In genomic region chr3:105882105-105882504, GRCm38 (mm10) we compare ENCODE assay signal across 38 mouse cellular contexts. TPM values are rescaled to one million over a fixed set of nuclear protein-coding genes. Genes with fewer than 3 reads are reported as not detected.
"Had no signal": no experiment of that assay in that cellular context is flagged by ENCODE, and none has a peak within 500 bp of the region (broad histone marks: within the 10 kb centered on the region; RNA-seq: fewer than 3 reads in every experiment).

No protein-coding gene starts in this region.

- H3K4me2 ChIP-seq: limb, embryonic 12.5 days; limb, embryonic 13.5 days; limb, embryonic 15.5 days; liver, embryonic 11.5 days; liver, embryonic 12.5 days; liver, embryonic 13.5 days; liver, embryonic 15.5 days; lung, embryonic 14.5 days; lung, embryonic 15.5 days; midbrain, embryonic 11.5 days; midbrain, embryonic 12.5 days; midbrain, embryonic 13.5 days; midbrain, embryonic 15.5 days had no signal

- H3K36me3 ChIP-seq: limb, embryonic 12.5 days; limb, embryonic 13.5 days; limb, embryonic 15.5 days; liver, embryonic 12.5 days; liver, embryonic 13.5 days; liver, embryonic 15.5 days; lung, embryonic 15.5 days; midbrain, embryonic 10.5 days; midbrain, embryonic 12.5 days; midbrain, embryonic 13.5 days; midbrain, embryonic 15.5 days had no signal

- H3K4me3 ChIP-seq: limb, embryonic 12.5 days; limb, embryonic 13.5 days; limb, embryonic 15.5 days; liver, embryonic 12.5 days; liver, embryonic 13.5 days; liver, embryonic 15.5 days; lung, embryonic 15.5 days; megakaryocyte, embryonic 14.5 days; midbrain, embryonic 10.5 days; midbrain, embryonic 12.5 days; midbrain, embryonic 13.5 days; midbrain, embryonic 15.5 days; myocyte had no signal

- ATAC-seq: liver, embryonic 12.5 days; liver, postnatal 0 days; lung, postnatal 0 days; midbrain, embryonic 13.5 days; midbrain, embryonic 15.5 days; midbrain, embryonic 16.5 days had no signal

- H3K27ac ChIP-seq: limb, embryonic 12.5 days; limb, embryonic 13.5 days; limb, embryonic 15.5 days; liver, embryonic 12.5 days; liver, embryonic 13.5 days; liver, embryonic 14.5 days; liver, embryonic 15.5 days; lung, embryonic 15.5 days; macrophage; midbrain, embryonic 10.5 days; midbrain, embryonic 12.5 days; midbrain, embryonic 13.5 days; midbrain, embryonic 15.5 days had no signal

- H3K27me3 ChIP-seq: limb, embryonic 12.5 days; limb, embryonic 13.5 days; limb, embryonic 15.5 days; liver, embryonic 12.5 days; liver, embryonic 13.5 days; liver, embryonic 15.5 days; lung, embryonic 15.5 days; megakaryocyte, embryonic 14.5 days; midbrain, embryonic 12.5 days; midbrain, embryonic 13.5 days; midbrain, embryonic 15.5 days had no signal

- H3K4me1 ChIP-seq: limb, embryonic 12.5 days; limb, embryonic 13.5 days; limb, embryonic 15.5 days; liver, embryonic 13.5 days; liver, embryonic 15.5 days; midbrain, embryonic 10.5 days; midbrain, embryonic 12.5 days; midbrain, embryonic 13.5 days; midbrain, embryonic 15.5 days had no signal

- DNase-seq: left cerebral cortex, postnatal 4 days; liver; liver, embryonic 13.5 days; liver, postnatal 0 days; lung, adult 18-20 months; lung, adult 2 months; lung, embryonic 14.5 days; lung, postnatal 10 days; lung, postnatal 14 days; lung, postnatal 36 days; lung, postnatal 4 days; midbrain, embryonic 14.5 days had no signal

- H3K9me3 ChIP-seq: limb, embryonic 13.5 days; limb, embryonic 15.5 days; liver, embryonic 12.5 days; liver, embryonic 13.5 days; liver, embryonic 15.5 days; lung, embryonic 15.5 days; megakaryocyte, embryonic 14.5 days; midbrain, embryonic 10.5 days; midbrain, embryonic 12.5 days; midbrain, embryonic 13.5 days; midbrain, embryonic 15.5 days had no signal

- H3K9ac ChIP-seq: limb, embryonic 12.5 days; limb, embryonic 13.5 days; limb, embryonic 15.5 days; liver, embryonic 12.5 days; liver, embryonic 13.5 days; liver, embryonic 14.5 days; liver, embryonic 15.5 days; liver, postnatal 0 days; lung, embryonic 14.5 days; lung, embryonic 15.5 days; midbrain, embryonic 12.5 days; midbrain, embryonic 13.5 days; midbrain, embryonic 15.5 days had no signal

RNA-seq across cellular contexts. Expression of gene Tmigd3, which starts 11.4 kb away (rescaled TPM):
- total RNA-seq: left cerebral cortex, adult 8-10 months; left cerebral cortex, postnatal 36 days; left cerebral cortex, postnatal 4 days; liver, adult 2 months; megakaryocyte-erythroid progenitor cell, adult 5-6 weeks; midbrain, postnatal 0 days had no signal
- polyA plus RNA-seq: limb, embryonic 13.5 days; liver, embryonic 16.5 days; lung, embryonic 16.5 days; midbrain, embryonic 10.5 days; midbrain, embryonic 11.5 days; midbrain, embryonic 12.5 days; midbrain, embryonic 13.5 days; midbrain, embryonic 14.5 days; midbrain, embryonic 15.5 days; midbrain, embryonic 16.5 days; midbrain, postnatal 0 days; neural tube, embryonic 11.5 days had no signal

RNA-seq across cellular contexts. Expression of gene Adora3, which starts 11.4 kb away (rescaled TPM):
- total RNA-seq: megakaryocyte-erythroid progenitor cell, adult 5-6 weeks had no signal
- polyA plus RNA-seq: limb, embryonic 12.5 days; liver, adult 2 months; midbrain, embryonic 10.5 days; midbrain, embryonic 11.5 days; midbrain, embryonic 12.5 days; midbrain, embryonic 14.5 days; myocyte had no signal
